Mouse (Mus musculus): ENCODE results near the gene Tmem182. TPM values are rescaled to one million over a fixed set of nuclear protein-coding genes. Genes with fewer than 3 reads are reported as not detected.

Gene Tmem182
- polyA plus RNA-seq, 1 experiment from 2014 or later, result 0.16 TPM

DNA sequence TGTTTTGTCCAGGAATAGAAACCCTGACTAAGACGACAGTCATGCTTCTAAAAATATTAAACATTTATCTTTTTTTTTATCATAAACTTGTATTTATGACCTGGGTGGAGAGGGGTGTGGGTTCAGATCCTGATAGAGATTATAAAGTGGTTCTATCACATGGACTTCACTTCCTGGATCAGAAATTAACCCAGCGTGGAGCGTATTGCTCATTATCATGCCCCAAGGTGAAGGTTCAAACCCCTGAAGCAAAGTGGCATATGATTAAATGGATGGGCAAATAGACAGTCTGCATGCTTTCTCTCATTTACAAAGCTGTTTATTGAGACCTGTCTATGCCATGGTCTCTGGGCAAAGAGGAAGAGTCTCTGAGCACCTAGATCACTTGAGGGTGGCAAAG lies 28.6 kb upstream of the Tmem182 start:
- ATAC-seq, result no peak
- 36% methylated on average over 3 of the region's 3 CpGs for WGBS
- Histone ChIP-seq H3K9me3 (ENCODE audit: control insufficient read depth) (peaks cover 6% of the 10 kb centered on the region; the same call in 1 of the 2 replicates), H3K27me3 (replicated peaks; ENCODE audit: control insufficient read depth, insufficient read depth, low read length) (no peaks in the 10 kb centered on the region), H3K36me3 (ENCODE audit: control insufficient read depth, insufficient read depth) (peaks cover 33% of the 10 kb centered on the region), H3K4me3 (ENCODE audit: low read depth, low read length) (no peak overlapping the region), H3K4me1 (replicated peaks; ENCODE audit: control insufficient read depth, insufficient read depth, low read length) (0 out of 2 replicates have a peak, but pooled peaks cover 6% of the 10 kb centered on the region), H3K4me2 (replicated peaks; ENCODE audit: low read depth) (no peak overlapping the region), H3K9ac (ENCODE audit: low read depth, low read length) (no peak overlapping the region), H3K27ac (ENCODE audit: low read depth, low read length) (no peak overlapping the region)
- no peak for TF ChIP-seq CTCF (IDR thresholded peaks at IDR 0.05; ENCODE audit: low read depth)

DNA sequence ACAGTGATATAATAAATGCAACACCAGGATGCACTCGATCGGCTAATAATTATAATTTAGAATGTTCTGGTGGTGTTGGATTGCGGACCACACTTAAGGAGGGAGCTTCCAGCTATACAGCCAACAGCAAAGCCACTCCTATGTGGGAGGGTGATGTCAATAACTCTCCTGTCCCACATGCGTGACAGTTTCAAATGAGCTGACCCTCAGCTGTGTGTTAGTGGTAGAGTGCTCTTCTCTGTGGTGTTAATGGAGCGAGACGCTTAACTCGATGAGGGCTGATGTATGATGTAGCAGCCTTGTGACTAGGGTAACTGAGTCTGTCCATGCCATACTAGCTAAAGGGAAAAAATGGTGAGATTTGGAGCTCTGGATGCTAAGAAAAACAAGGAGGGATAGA lies 22.0 kb upstream of the Tmem182 start:
- no peak for ATAC-seq
- TF ChIP-seq CTCF (IDR thresholded peaks at IDR 0.05; ENCODE audit: low read depth), result no peak
- Histone ChIP-seq H3K27me3 (replicated peaks; ENCODE audit: control insufficient read depth, insufficient read depth, low read length) (no peaks in the 10 kb centered on the region), H3K27ac (ENCODE audit: low read depth, low read length) (no peak overlapping the region), H3K9ac (ENCODE audit: low read depth, low read length) (no peak overlapping the region), H3K4me2 (replicated peaks; ENCODE audit: low read depth) (no peak overlapping the region), H3K4me3 (ENCODE audit: low read depth, low read length) (no peak overlapping the region), H3K9me3 (ENCODE audit: control insufficient read depth) (peaks cover 6% of the 10 kb centered on the region; the same call in 1 of the 2 replicates), H3K4me1 (replicated peaks; ENCODE audit: control insufficient read depth, insufficient read depth, low read length) (no peaks in the 10 kb centered on the region), H3K36me3 (ENCODE audit: control insufficient read depth, insufficient read depth) (peaks cover 30% of the 10 kb centered on the region)
- WGBS, result 95% methylated on average over 7 of the region's 7 CpGs

DNA sequence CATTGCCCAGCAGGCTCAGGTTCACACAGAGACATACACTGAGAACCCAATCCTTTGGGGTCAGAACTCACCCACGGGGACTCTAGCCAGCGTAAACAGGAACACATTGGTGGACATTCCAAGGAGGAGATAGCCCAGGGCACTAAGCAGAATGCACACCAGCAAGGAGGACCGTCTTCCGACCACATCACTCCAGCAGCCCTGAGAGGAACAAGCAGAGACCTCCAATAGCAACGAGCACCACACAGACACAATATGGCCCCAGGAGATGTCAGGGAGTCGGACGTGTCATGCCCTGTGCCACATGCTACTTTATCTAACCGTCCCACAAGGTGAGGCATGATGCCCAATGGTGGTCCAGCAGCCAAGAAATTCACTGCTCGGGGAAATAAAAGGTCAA lies 21.1 kb upstream of the Tmem182 start:
- Histone ChIP-seq H3K9ac (ENCODE audit: low read depth, low read length) (no peak overlapping the region), H3K27ac (ENCODE audit: low read depth, low read length) (no peak overlapping the region), H3K4me2 (replicated peaks; ENCODE audit: low read depth) (no peak overlapping the region), H3K4me3 (ENCODE audit: low read depth, low read length) (no peak overlapping the region), H3K9me3 (ENCODE audit: control insufficient read depth) (peaks cover 1% of the 10 kb centered on the region; the same call in 1 of the 2 replicates), H3K4me1 (replicated peaks; ENCODE audit: control insufficient read depth, insufficient read depth, low read length) (no peaks in the 10 kb centered on the region), H3K27me3 (replicated peaks; ENCODE audit: control insufficient read depth, insufficient read depth, low read length) (no peaks in the 10 kb centered on the region), H3K36me3 (ENCODE audit: control insufficient read depth, insufficient read depth) (peaks cover 22% of the 10 kb centered on the region)
- WGBS, result 94% methylated on average over 9 of the region's 9 CpGs
- ATAC-seq, result no peak
- no peak for TF ChIP-seq CTCF (IDR thresholded peaks at IDR 0.05; ENCODE audit: low read depth)

DNA sequence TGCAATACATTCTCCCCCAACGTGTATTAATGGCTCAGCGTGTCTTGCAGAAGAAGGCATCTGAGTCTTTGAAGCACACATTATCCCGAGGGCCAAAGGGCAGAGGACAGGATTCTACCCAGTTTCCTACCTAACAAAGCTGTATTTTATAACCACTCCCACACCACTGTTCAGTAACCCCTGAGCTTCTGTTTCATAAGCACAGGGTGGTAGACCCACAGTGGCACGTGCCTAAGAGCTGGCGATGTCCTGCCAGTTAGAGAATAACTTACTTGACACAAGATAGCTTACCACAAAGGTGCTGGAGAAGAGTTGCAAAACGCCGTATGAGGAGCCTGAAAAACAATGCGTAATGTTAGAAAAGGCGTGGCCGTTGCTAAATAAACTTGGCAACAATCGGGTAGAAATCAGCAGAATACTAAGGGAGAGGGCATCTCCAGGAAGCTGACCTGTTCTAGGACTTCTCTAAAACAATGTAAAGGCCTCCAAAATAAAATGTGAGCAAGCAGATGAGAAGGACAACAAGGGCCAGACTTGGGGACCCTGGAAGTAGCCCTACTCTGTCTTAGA lies 19.4 kb upstream of the Tmem182 start:
- H3K9ac ChIP-seq (ENCODE audit: low read depth, low read length), result no peak overlapping the region
- ATAC-seq, result peak; percentile 40
- H3K4me3 ChIP-seq (ENCODE audit: low read depth, low read length), result no peak overlapping the region
- peaks cover 7% of the 10 kb centered on the region; the same call in 1 of the 2 replicates for H3K36me3 ChIP-seq (ENCODE audit: control insufficient read depth, insufficient read depth)
- no peak overlapping the region for H3K4me2 ChIP-seq (replicated peaks; ENCODE audit: low read depth)
- no peaks in the 10 kb centered on the region for H3K9me3 ChIP-seq (ENCODE audit: control insufficient read depth)
- no peak for TF ChIP-seq CTCF (IDR thresholded peaks at IDR 0.05; ENCODE audit: low read depth)
- no peaks in the 10 kb centered on the region for H3K27me3 ChIP-seq (replicated peaks; ENCODE audit: control insufficient read depth, insufficient read depth, low read length)
- H3K4me1 ChIP-seq (replicated peaks; ENCODE audit: control insufficient read depth, insufficient read depth, low read length), result no peaks in the 10 kb centered on the region
- H3K27ac ChIP-seq (ENCODE audit: low read depth, low read length), result no peak overlapping the region
- 51% methylated on average over 11 of the region's 11 CpGs for WGBS

DNA sequence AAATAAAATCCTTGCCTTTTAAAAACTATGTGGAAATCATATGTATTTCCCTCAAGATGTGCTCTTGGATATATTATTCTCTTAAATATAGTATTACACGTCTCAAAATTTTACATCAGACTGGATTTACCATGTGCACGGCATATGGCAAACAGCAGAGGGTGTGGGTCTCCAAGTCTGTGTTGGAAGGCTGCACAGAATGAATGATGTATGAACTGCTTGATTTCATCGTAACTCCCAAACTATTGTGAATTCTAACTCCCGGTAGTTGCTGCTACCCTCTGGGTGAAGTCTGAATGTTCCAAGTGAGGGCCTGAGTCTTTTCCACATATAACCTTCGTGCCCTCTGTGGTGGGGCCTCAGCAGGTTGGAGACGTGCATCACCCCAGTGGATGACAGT lies 16.4 kb upstream of the Tmem182 start:
- Histone ChIP-seq H3K27me3 (replicated peaks; ENCODE audit: control insufficient read depth, insufficient read depth, low read length) (no peaks in the 10 kb centered on the region), H3K4me1 (replicated peaks; ENCODE audit: control insufficient read depth, insufficient read depth, low read length) (no peaks in the 10 kb centered on the region), H3K27ac (ENCODE audit: low read depth, low read length) (no peak overlapping the region), H3K4me2 (replicated peaks; ENCODE audit: low read depth) (no peak overlapping the region), H3K36me3 (ENCODE audit: control insufficient read depth, insufficient read depth) (no peaks in the 10 kb centered on the region), H3K4me3 (ENCODE audit: low read depth, low read length) (no peak overlapping the region), H3K9ac (ENCODE audit: low read depth, low read length) (no peak overlapping the region), H3K9me3 (ENCODE audit: control insufficient read depth) (no peaks in the 10 kb centered on the region)
- ATAC-seq, result no peak
- WGBS, result 80% methylated on average over 6 of the region's 6 CpGs
- no peak for TF ChIP-seq CTCF (IDR thresholded peaks at IDR 0.05; ENCODE audit: low read depth)

DNA sequence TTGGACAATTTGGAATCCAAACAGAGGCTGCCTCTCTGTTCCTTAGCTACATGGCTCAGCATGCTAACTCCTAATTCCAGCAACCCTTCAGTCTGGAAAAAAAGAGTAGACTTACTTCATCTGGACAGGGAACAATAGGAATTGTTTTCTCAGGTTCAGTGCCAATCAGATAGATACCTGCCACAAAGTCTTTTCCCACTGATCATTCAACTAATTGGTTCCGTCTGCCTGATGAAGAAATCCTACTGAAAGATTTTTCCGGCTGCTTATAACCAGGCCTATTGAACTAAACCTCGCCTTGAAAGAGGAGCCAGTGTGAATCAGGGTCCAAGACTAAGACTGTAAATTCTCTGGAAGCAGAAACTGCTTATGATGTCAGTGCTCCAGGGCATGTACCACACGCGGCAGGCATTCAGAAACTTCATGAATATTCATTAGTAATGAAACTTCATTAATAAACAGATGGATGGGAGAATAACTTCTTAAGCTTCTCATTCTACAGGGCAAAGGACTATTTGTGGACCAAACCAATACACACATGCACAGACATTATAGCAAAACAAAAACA lies 15.7 kb upstream of the Tmem182 start:
- 29% methylated on average over 5 of the region's 5 CpGs for WGBS

More for the DNA sequence above, 15.7 kb upstream of the Tmem182 start:
- H3K9me3 ChIP-seq (ENCODE audit: control insufficient read depth), result no peaks in the 10 kb centered on the region
- TF ChIP-seq CTCF (IDR thresholded peaks at IDR 0.05; ENCODE audit: low read depth), result no peak
- H3K36me3 ChIP-seq (ENCODE audit: control insufficient read depth, insufficient read depth), result no peaks in the 10 kb centered on the region
- no peak overlapping the region for H3K27ac ChIP-seq (ENCODE audit: low read depth, low read length)
- H3K27me3 ChIP-seq (replicated peaks; ENCODE audit: control insufficient read depth, insufficient read depth, low read length), result no peaks in the 10 kb centered on the region
- peak overlapping the region; percentile 71 for H3K4me3 ChIP-seq (ENCODE audit: low read depth, low read length)
- peak overlapping the region; percentile 80 for H3K4me2 ChIP-seq (replicated peaks; ENCODE audit: low read depth)
- no peaks in the 10 kb centered on the region for H3K4me1 ChIP-seq (replicated peaks; ENCODE audit: control insufficient read depth, insufficient read depth, low read length)
- peak; percentile 15; the same call in 1 of the 2 replicates for ATAC-seq
- H3K9ac ChIP-seq (ENCODE audit: low read depth, low read length), result peak overlapping the region; percentile 64

All from intestine, postnatal 0 days (tissue).